Mouse (Mus musculus): ENCODE measurements around the gene Fam160a1. TPM values are rescaled to one million over a fixed set of nuclear protein-coding genes. Genes with fewer than 3 reads are reported as not detected.

Fam160a1 gene
- polyA plus RNA-seq, 1 experiment from 2014 or later: 0.25 TPM

GRCm38 (mm10) chr3:85698496-85698895 is 118.6 kb downstream of the Fam160a1 start:
- H3K9ac ChIP-seq: no peak overlapping the region
- no peak overlapping the region for H3K4me2 ChIP-seq
- DNase-seq (no peak), ATAC-seq (ENCODE audit: low read depth) (no peak)
- H3K27me3 ChIP-seq: no peaks in the 10 kb centered on the region
- no peaks in the 10 kb centered on the region for H3K36me3 ChIP-seq
- H3K27ac ChIP-seq: no peak overlapping the region
- 56% methylated on average over 4 of the region's 4 CpGs for WGBS (ENCODE audit: insufficient replicate concordance)
- no peaks in the 10 kb centered on the region for H3K9me3 ChIP-seq (replicated peaks)
- peaks cover 4% of the 10 kb centered on the region; the same call in 1 of the 2 replicates for H3K4me1 ChIP-seq (replicated peaks)
- no peak overlapping the region for H3K4me3 ChIP-seq (replicated peaks)

DNA sequence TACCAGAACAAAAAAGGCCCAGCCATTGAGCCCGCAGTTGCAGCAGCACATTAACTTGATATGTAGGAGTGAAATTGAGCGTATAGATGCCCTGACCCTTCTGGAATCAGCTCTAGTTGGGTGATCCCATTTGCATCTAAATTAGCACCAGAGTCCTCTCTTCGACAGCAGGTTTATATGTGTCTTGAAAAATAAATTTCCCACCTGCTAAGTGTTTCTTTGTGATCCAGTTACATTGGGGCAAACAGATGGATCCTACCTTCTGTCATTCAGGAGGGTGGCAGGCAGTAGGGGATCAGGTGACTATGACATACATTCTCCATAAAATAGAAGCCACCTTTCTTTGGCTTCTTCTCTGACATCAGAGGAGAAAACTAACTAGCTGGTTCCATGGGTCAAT is 122.0 kb downstream of the Fam160a1 start:
- DNase-seq: no peak
- Histone ChIP-seq H3K4me3 (replicated peaks) (no peak overlapping the region), H3K36me3 (no peaks in the 10 kb centered on the region), H3K4me1 (replicated peaks) (no peaks in the 10 kb centered on the region), H3K9me3 (replicated peaks) (no peaks in the 10 kb centered on the region), H3K27me3 (no peaks in the 10 kb centered on the region), H3K9ac (no peak overlapping the region), H3K27ac (no peak overlapping the region), H3K4me2 (no peak overlapping the region)
- WGBS (ENCODE audit: insufficient replicate concordance): 73% methylated on average over 3 of the region's 3 CpGs
- ATAC-seq (ENCODE audit: low read depth): no peak

DNA sequence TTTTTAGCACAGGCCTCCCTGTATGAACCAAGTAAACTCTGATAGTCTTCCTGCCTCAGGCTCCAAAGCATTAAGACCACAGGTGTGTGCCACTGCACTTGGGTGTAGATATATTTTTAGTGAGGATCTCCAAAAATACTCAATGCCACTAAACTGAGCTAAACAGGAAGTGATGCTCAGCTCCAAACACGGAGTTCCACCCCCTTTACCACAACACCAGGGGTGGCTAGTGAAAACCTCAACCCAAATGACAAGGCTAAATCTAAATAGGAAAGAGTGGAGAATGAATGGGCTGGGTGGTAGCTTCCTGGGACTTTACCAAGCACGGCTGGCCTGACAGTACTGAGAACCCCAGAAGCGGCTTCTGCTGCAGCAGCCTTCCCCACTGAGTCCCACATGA is 124.1 kb downstream of the Fam160a1 start:
- Histone ChIP-seq H3K36me3 (no peaks in the 10 kb centered on the region), H3K4me2 (no peak overlapping the region), H3K9me3 (replicated peaks) (no peaks in the 10 kb centered on the region), H3K27me3 (no peaks in the 10 kb centered on the region), H3K4me3 (replicated peaks) (no peak overlapping the region), H3K27ac (no peak overlapping the region), H3K9ac (no peak overlapping the region), H3K4me1 (replicated peaks) (no peaks in the 10 kb centered on the region)
- 17% methylated on average over 3 of the region's 3 CpGs for WGBS (ENCODE audit: insufficient replicate concordance)
- no peak for ATAC-seq (ENCODE audit: low read depth)
- no peak for DNase-seq

DNA sequence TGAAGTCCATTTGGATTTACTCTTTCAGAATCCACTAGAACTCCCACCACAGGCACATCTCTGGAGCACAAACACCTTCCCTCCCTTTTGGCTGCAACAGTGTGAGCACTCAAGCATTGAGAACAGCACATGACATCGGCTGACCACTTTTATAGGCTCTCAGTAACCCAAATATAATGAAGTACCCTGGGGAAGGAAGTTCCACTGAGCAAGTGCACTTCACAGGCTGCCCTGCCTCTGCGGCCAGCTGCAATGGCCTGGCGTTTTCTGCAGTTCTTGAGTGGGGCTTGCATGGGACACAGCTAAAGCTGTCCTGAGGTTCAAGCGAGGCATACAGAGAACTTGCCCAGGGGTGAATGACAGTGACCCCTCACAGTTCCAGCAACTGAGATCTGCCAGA is 126.0 kb downstream of the Fam160a1 start:
- no peaks in the 10 kb centered on the region for H3K27me3 ChIP-seq
- H3K9ac ChIP-seq: no peak overlapping the region
- H3K4me2 ChIP-seq: no peak overlapping the region
- H3K4me1 ChIP-seq (replicated peaks): no peaks in the 10 kb centered on the region
- H3K9me3 ChIP-seq (replicated peaks): no peaks in the 10 kb centered on the region
- no peak for DNase-seq
- H3K36me3 ChIP-seq: no peaks in the 10 kb centered on the region
- H3K4me3 ChIP-seq (replicated peaks): no peak overlapping the region
- no peak overlapping the region for H3K27ac ChIP-seq
- no peak for ATAC-seq (ENCODE audit: low read depth)
- WGBS (ENCODE audit: insufficient replicate concordance): 62% methylated on average over 4 of the region's 4 CpGs

DNA sequence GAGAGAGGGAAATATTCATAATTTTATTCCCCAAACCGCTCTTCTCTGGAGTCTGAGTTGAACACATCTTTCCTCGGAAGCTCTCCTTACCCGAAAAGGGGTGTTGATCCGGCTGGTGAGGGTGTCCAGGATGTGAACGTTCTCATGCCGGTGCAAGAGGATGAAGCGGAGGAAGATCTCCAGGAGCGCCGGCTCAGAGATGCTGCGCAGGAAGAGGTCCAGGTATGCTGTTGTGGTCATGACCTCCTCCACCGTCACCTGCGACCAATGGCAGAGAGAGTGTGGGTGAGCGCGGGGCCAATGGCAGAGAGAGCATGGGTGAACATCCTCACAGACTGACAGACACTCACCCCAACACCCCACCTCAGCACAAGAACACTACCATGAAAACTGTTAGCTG is 128.8 kb downstream of the Fam160a1 start:
- no peak for DNase-seq
- H3K36me3 ChIP-seq: no peaks in the 10 kb centered on the region
- no peaks in the 10 kb centered on the region for H3K27me3 ChIP-seq
- no peaks in the 10 kb centered on the region for H3K9me3 ChIP-seq (replicated peaks)
- ATAC-seq (ENCODE audit: low read depth): no peak
- H3K9ac ChIP-seq: no peak overlapping the region
- no peak overlapping the region for H3K27ac ChIP-seq
- H3K4me1 ChIP-seq (replicated peaks): no peaks in the 10 kb centered on the region
- WGBS (ENCODE audit: insufficient replicate concordance): 81% methylated on average over 14 of the region's 14 CpGs
- no peak overlapping the region for H3K4me2 ChIP-seq
- no peak overlapping the region for H3K4me3 ChIP-seq (replicated peaks)

- H3K4me1 ChIP-seq (replicated peaks): peaks cover 5% of the 10 kb centered on the region; the same call in 1 of the 2 replicates
- no peaks in the 10 kb centered on the region for H3K27me3 ChIP-seq
- no peak for DNase-seq
- no peak for ATAC-seq (ENCODE audit: low read depth)
- no peaks in the 10 kb centered on the region for H3K9me3 ChIP-seq (replicated peaks)
- H3K27ac ChIP-seq: no peak overlapping the region
- no peak overlapping the region for H3K9ac ChIP-seq
- no peak overlapping the region for H3K4me3 ChIP-seq (replicated peaks)
- WGBS (ENCODE audit: insufficient replicate concordance): 74% methylated on average over 8 of the region's 8 CpGs
- no peak overlapping the region for H3K4me2 ChIP-seq
- no peaks in the 10 kb centered on the region for H3K36me3 ChIP-seq
These were observed 131.8 kb downstream of the Fam160a1 start for GRCm38 (mm10) chr3:85685271-85685670.

- WGBS (ENCODE audit: insufficient replicate concordance): 68% methylated on average over 5 of the region's 5 CpGs
- no peaks in the 10 kb centered on the region for H3K9me3 ChIP-seq (replicated peaks)
These were observed 133.5 kb downstream of the Fam160a1 start for GRCm38 (mm10) chr3:85683618-85684017.

GRCm38 (mm10) chr3:85681136-85681535 is 136.0 kb downstream of the Fam160a1 start:
- ATAC-seq (ENCODE audit: low read depth) (no peak), DNase-seq (no peak)
- H3K9me3 ChIP-seq (replicated peaks): no peaks in the 10 kb centered on the region
- no peak overlapping the region for H3K4me3 ChIP-seq (replicated peaks)
- WGBS (ENCODE audit: insufficient replicate concordance): 71% methylated on average over 7 of the region's 7 CpGs
- H3K36me3 ChIP-seq: no peaks in the 10 kb centered on the region
- 0 out of 2 replicates have a peak, but pooled peaks cover 2% of the 10 kb centered on the region for H3K27me3 ChIP-seq
- H3K4me2 ChIP-seq: no peak overlapping the region
- H3K27ac ChIP-seq: no peak overlapping the region
- H3K9ac ChIP-seq: no peak overlapping the region
- peaks cover 14% of the 10 kb centered on the region for H3K4me1 ChIP-seq (replicated peaks)

More at GRCm38 (mm10) chr3:85683618-85684017, 133.5 kb downstream of the Fam160a1 start:
- Histone ChIP-seq H3K4me3 (replicated peaks) (no peak overlapping the region), H3K9ac (no peak overlapping the region), H3K27ac (no peak overlapping the region), H3K36me3 (no peaks in the 10 kb centered on the region), H3K27me3 (no peaks in the 10 kb centered on the region), H3K4me1 (replicated peaks) (peaks cover 10% of the 10 kb centered on the region), H3K4me2 (no peak overlapping the region)
- DNase-seq (no peak), ATAC-seq (ENCODE audit: low read depth) (no peak)

DNA sequence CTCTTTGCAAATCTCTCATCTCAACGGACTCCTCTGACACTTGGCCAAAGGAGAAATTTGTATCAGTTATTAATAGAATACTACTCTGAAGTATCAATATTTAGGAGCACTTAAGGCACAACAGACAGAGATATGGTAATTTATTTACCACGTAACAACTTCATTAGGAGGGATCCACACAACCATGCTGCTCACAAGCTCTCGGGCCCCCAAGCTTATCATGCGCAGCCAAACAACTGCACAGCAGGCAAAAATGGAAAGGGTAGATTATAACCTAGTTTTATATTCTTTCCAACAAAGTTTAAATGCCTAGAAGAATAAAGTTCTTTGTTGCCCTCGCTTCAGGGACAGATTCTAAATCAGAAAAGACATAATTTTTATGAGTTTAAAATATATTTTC is 137.1 kb downstream of the Fam160a1 start:
- no peak overlapping the region for H3K4me3 ChIP-seq (replicated peaks)
- H3K9me3 ChIP-seq (replicated peaks): no peaks in the 10 kb centered on the region
- H3K9ac ChIP-seq: peak overlapping the region; percentile 33; the same call in 1 of the 2 replicates
- 0 out of 2 replicates have a peak, but pooled peaks cover 5% of the 10 kb centered on the region for H3K27me3 ChIP-seq
- whole genome bisulfite sequencing (ENCODE audit: insufficient replicate concordance): 50% methylated on average over 5 of the region's 5 CpGs
- ATAC-seq (ENCODE audit: low read depth) (peak; percentile 66), DNase-seq (no peak)
- H3K36me3 ChIP-seq: no peaks in the 10 kb centered on the region
- H3K4me2 ChIP-seq: peak overlapping the region; percentile 35; the same call in 1 of the 2 replicates
- peaks cover 14% of the 10 kb centered on the region for H3K4me1 ChIP-seq (replicated peaks)
- no peak overlapping the region for H3K27ac ChIP-seq

DNA sequence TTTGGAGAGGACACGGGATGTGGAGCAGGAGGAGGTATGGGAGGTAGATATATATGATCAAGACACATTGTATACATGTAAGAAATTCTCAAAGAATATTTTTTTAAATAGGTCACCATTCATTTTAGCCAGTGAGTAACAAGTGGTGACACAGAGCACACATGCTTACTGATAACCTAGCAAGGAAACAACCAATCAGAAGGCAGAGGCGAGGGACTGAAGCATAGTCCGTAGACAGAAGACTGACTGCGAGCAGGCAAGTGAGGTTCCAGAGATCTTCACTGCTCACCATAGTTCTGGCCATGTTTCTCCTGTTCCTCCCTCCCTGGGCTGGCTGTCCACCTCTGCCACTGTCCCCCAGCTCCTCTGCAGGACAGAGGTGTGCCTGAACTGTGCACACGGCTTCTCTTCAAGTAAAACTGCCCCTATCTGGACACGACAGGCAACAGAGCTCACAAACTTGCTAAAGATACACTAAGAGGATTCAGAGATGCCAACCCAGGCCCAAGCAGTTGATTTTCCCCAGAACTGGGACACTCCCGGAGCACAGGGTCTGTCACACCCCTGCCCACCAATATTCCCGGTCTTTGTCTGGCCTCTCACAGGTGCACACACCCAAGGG is 137.7 kb downstream of the Fam160a1 start:
- Histone ChIP-seq H3K4me3 (replicated peaks) (no peak overlapping the region), H3K4me2 (peak overlapping the region; percentile 35), H3K9me3 (replicated peaks) (no peaks in the 10 kb centered on the region), H3K27me3 (0 out of 2 replicates have a peak, but pooled peaks cover 5% of the 10 kb centered on the region), H3K36me3 (no peaks in the 10 kb centered on the region), H3K4me1 (replicated peaks) (peaks cover 14% of the 10 kb centered on the region), H3K9ac (peak overlapping the region; percentile 33; the same call in 1 of the 2 replicates), H3K27ac (no peak overlapping the region)
- WGBS (ENCODE audit: insufficient replicate concordance): 50% methylated on average over 8 of the region's 8 CpGs
- DNase-seq: peak; percentile 15
- peak; percentile 75 for ATAC-seq (ENCODE audit: low read depth)

- peaks cover 14% of the 10 kb centered on the region for H3K4me1 ChIP-seq (replicated peaks)
- 0 out of 2 replicates have a peak, but pooled peaks cover 5% of the 10 kb centered on the region for H3K27me3 ChIP-seq
- ATAC-seq (ENCODE audit: low read depth) (no peak), DNase-seq (no peak)
- WGBS (ENCODE audit: insufficient replicate concordance): 54% methylated on average over 3 of the region's 3 CpGs
- no peaks in the 10 kb centered on the region for H3K36me3 ChIP-seq
- H3K9ac ChIP-seq: no peak overlapping the region
- H3K9me3 ChIP-seq (replicated peaks): no peaks in the 10 kb centered on the region
- H3K4me3 ChIP-seq (replicated peaks): no peak overlapping the region
- no peak overlapping the region for H3K27ac ChIP-seq
- H3K4me2 ChIP-seq: no peak overlapping the region
These were observed 139.1 kb downstream of the Fam160a1 start for GRCm38 (mm10) chr3:85677952-85678351.

- 74% methylated on average over 8 of the region's 8 CpGs for WGBS (ENCODE audit: insufficient replicate concordance)
- ATAC-seq (ENCODE audit: low read depth) (no peak), DNase-seq (no peak)
- no peak overlapping the region for H3K27ac ChIP-seq
- H3K4me1 ChIP-seq (replicated peaks): peaks cover 14% of the 10 kb centered on the region
- no peaks in the 10 kb centered on the region for H3K9me3 ChIP-seq (replicated peaks)
- no peak overlapping the region for H3K4me2 ChIP-seq
- H3K36me3 ChIP-seq: no peaks in the 10 kb centered on the region
- H3K4me3 ChIP-seq (replicated peaks): no peak overlapping the region
- H3K27me3 ChIP-seq: 0 out of 2 replicates have a peak, but pooled peaks cover 5% of the 10 kb centered on the region
- H3K9ac ChIP-seq: no peak overlapping the region
These were observed 140.0 kb downstream of the Fam160a1 start for GRCm38 (mm10) chr3:85677133-85677532.

All from liver, embryonic 13.5 days (tissue).